In genomic region chr17:34263068-34263467, GRCm38 (mm10) we compare ENCODE assay signal across 8 mouse cellular contexts. TPM values are rescaled to one million over a fixed set of nuclear protein-coding genes. Genes with fewer than 3 reads are reported as not detected.
DNase-seq lines count a peak whose midpoint lies in the region; ATAC-seq lines count a peak whose summit lies in the region.

No protein-coding gene starts in this region.

- DNase-seq in R1 (ENCODE audit: low read depth, low spot score), result peak; percentile 86
- DNase-seq in cerebellum, adult 9-11 months, result peak; percentile 37
- DNase-seq in frontal cortex, postnatal 14 days (ENCODE audit: low spot score in 2 of 2), result peak; percentile 16 to 71
- DNase-seq in layer of hippocampus, postnatal 25 days (ENCODE audit: extremely low spot score in 1 of 2, low spot score in 1 of 2), result peak; percentile 42 to 74
- DNase-seq in lung, postnatal 14 days, result peak; percentile 80
- DNase-seq in retina, postnatal 1 day, result peak; percentile 91
- DNase-seq in thymus, postnatal 4 days, result peak; percentile 73

- no peak overlapping the region for H3K27ac ChIP-seq in hindbrain, embryonic 15.5 days (replicated peaks)

- peak overlapping the region; percentile 99 for H3K4me2 ChIP-seq in hindbrain, embryonic 15.5 days

- H3K27me3 ChIP-seq in hindbrain, embryonic 15.5 days, result peaks cover 30% of the 10 kb centered on the region

- H3K36me3 ChIP-seq in hindbrain, embryonic 15.5 days, result no peaks in the 10 kb centered on the region

- peaks cover 22% of the 10 kb centered on the region for H3K4me1 ChIP-seq in hindbrain, embryonic 15.5 days (replicated peaks)

- peak overlapping the region; percentile 44 for H3K4me3 ChIP-seq in hindbrain, embryonic 15.5 days

- H3K9me3 ChIP-seq in hindbrain, embryonic 15.5 days, result no peaks in the 10 kb centered on the region

- 0% methylated on average over 8 of the region's 8 CpGs for WGBS in hindbrain, embryonic 15.5 days

- ATAC-seq in hindbrain, embryonic 15.5 days (ENCODE audit: low FRiP score, low read depth), result peak; percentile 83

- H3K9ac ChIP-seq in hindbrain, embryonic 15.5 days, result no peak overlapping the region

RNA-seq across cellular contexts. Expression of gene H2-Ab1, which starts 5.6 kb away (rescaled TPM):
- polyA plus RNA-seq in hindbrain, embryonic 15.5 days (2015; fragmentation: Nextera tagmentation; extraction: Ambion mirVana), result 1.6 and 2.5 TPM in 2 replicates
- 1 to 10 TPM; 1.0 to 1.7 TPM for total RNA-seq in layer of hippocampus, postnatal 25 days (2021)

RNA-seq across cellular contexts. Expression of gene H2-Ob, which starts 24.4 kb away (rescaled TPM):
- polyA plus RNA-seq in hindbrain, embryonic 15.5 days (2015; fragmentation: Nextera tagmentation; extraction: Ambion mirVana), result 0.20 and 0.21 TPM in 2 replicates
- total RNA-seq in layer of hippocampus, postnatal 25 days (2021), result under 1 TPM; 0.25 to 0.47 TPM

RNA-seq across cellular contexts. Expression of gene H2-Aa, which starts 24.6 kb away (rescaled TPM):
- 0.83 and 1.2 TPM in 2 replicates for polyA plus RNA-seq in hindbrain, embryonic 15.5 days (2015; fragmentation: Nextera tagmentation; extraction: Ambion mirVana)
- 1 to 10 TPM; 1.1 to 1.3 TPM for total RNA-seq in layer of hippocampus, postnatal 25 days (2021)

RNA-seq across cellular contexts. Expression of gene H2-Eb1, which starts 42.6 kb away (rescaled TPM):
- 3.4 and 4.1 TPM in 2 replicates for polyA plus RNA-seq in hindbrain, embryonic 15.5 days (2015; fragmentation: Nextera tagmentation; extraction: Ambion mirVana)
- 1 to 10 TPM; 1.0 to 1.6 TPM for total RNA-seq in layer of hippocampus, postnatal 25 days (2021)

RNA-seq across cellular contexts. Expression of gene Tap2, which starts 59.7 kb away (rescaled TPM):
- polyA plus RNA-seq in hindbrain, embryonic 15.5 days (2015; fragmentation: Nextera tagmentation; extraction: Ambion mirVana), result 2.2 and 2.3 TPM in 2 replicates
- total RNA-seq in layer of hippocampus, postnatal 25 days (2021), result 1 to 10 TPM; 7.0 to 8.9 TPM

Comparison
In these comparisons a context has a peak if more than half of its experiments do, and no peak if none do; other contexts are left out.
1. DNase-seq: peak in every context shown above with its lines; median percentile 91 in retina, postnatal 1 day; 86 in R1; 80 in lung, postnatal 14 days; 73 in thymus, postnatal 4 days; 58 in layer of hippocampus, postnatal 25 days; 44 in frontal cortex, postnatal 14 days; 37 in cerebellum, adult 9-11 months.